ENCODE assay signal across 18 mouse cellular contexts in genomic region chr8:114982762-114983161, GRCm38 (mm10).
DNase-seq lines count a peak whose midpoint lies in the region; ATAC-seq and TF ChIP-seq lines count a peak whose summit lies in the region.
"Had no signal": no experiment of that assay in that cellular context is flagged by ENCODE, and none has a peak within 500 bp of the region (broad histone marks: within the 10 kb centered on the region; RNA-seq: fewer than 3 reads in every experiment).

No protein-coding gene starts in this region.

- TF ChIP-seq POLR2A in kidney, adult 2 months (IDR thresholded peaks at IDR 0.05; ENCODE audit: low read depth, low read length), result no peak
- no peak for TF ChIP-seq POLR2A in brain, embryonic 14.5 days (IDR thresholded peaks at IDR 0.05; ENCODE audit: borderline replicate concordance, extremely low read depth, insufficient read depth, insufficient read length, poor library complexity, severe bottlenecking)

- intact Hi-C loops in heart, postnatal 36 days (cut with DNase I), result no loop called here

- peak; percentile 35 to 41 for DNase-seq in cerebellum, postnatal 14 days
- no peak for DNase-seq in cerebellum, postnatal 4 days (ENCODE audit: low spot score in 2 of 2)
- peak; percentile 38 to 50 for DNase-seq in heart, adult 18-20 months
- no peak for DNase-seq in heart, postnatal 36 days
- DNase-seq in kidney, adult 2 months, result peak; percentile 61
- peak; percentile 42 for DNase-seq in brain, embryonic 14.5 days (ENCODE audit: low read depth)
- DNase-seq: adrenal gland, postnatal 14 days; cerebellum, adult 18-20 months; gastrocnemius, postnatal 10 days had no signal

- H3K9ac ChIP-seq in kidney, embryonic 16.5 days (replicated peaks; ENCODE audit: low read length), result no peak overlapping the region
- H3K9ac ChIP-seq: embryonic facial prominence, embryonic 13.5 days; forebrain, embryonic 12.5 days; heart, embryonic 13.5 days; hindbrain, embryonic 15.5 days had no signal

- H3K36me3 ChIP-seq in kidney, adult 2 months (ENCODE audit: control insufficient read depth, insufficient read depth, low read length), result no peaks in the 10 kb centered on the region
- H3K36me3 ChIP-seq in kidney, embryonic 16.5 days (ENCODE audit: insufficient read depth, low read length), result no peaks in the 10 kb centered on the region
- H3K36me3 ChIP-seq: embryonic facial prominence, embryonic 13.5 days; forebrain, embryonic 12.5 days; heart, embryonic 13.5 days; hindbrain, embryonic 15.5 days had no signal

- WGBS in kidney, adult 2 months, result 69% methylated on average over 11 of the region's 11 CpGs
- 89% methylated on average over 11 of the region's 11 CpGs for WGBS in kidney, embryonic 16.5 days

- no peaks in the 10 kb centered on the region for H3K27me3 ChIP-seq in kidney, adult 2 months (replicated peaks; ENCODE audit: control insufficient read depth, insufficient read depth, low read length)
- H3K27me3 ChIP-seq in kidney, embryonic 16.5 days (ENCODE audit: insufficient read depth, low read length), result no peaks in the 10 kb centered on the region
- H3K27me3 ChIP-seq: CH12.LX; forebrain, embryonic 12.5 days; heart, embryonic 13.5 days; hindbrain, embryonic 15.5 days; Patski had no signal

- no peak for TF ChIP-seq CTCF in kidney, adult 2 months (conservative IDR thresholded peaks at IDR 0.05; ENCODE audit: insufficient read depth, insufficient read length, low read depth, low read length)
- no peak for TF ChIP-seq CTCF in brain, embryonic 14.5 days (IDR thresholded peaks at IDR 0.05; ENCODE audit: borderline replicate concordance, extremely low read depth, insufficient read depth, insufficient read length)

- no peak overlapping the region for H3K4me2 ChIP-seq in kidney, embryonic 16.5 days (replicated peaks; ENCODE audit: low read depth, low read length)
- H3K4me2 ChIP-seq: embryonic facial prominence, embryonic 13.5 days; forebrain, embryonic 12.5 days; heart, embryonic 13.5 days; hindbrain, embryonic 15.5 days had no signal

- no peak overlapping the region for H3K27ac ChIP-seq in kidney, adult 2 months (ENCODE audit: insufficient read depth, low read depth, low read length)
- H3K27ac ChIP-seq in kidney, embryonic 16.5 days (ENCODE audit: low read length), result no peak overlapping the region
- H3K27ac ChIP-seq: embryonic facial prominence, embryonic 13.5 days; forebrain, embryonic 12.5 days; heart, embryonic 13.5 days; hindbrain, embryonic 15.5 days had no signal

- H3K9me3 ChIP-seq in kidney, embryonic 16.5 days (ENCODE audit: low read length), result peaks cover 6% of the 10 kb centered on the region; the same call in 1 of the 2 replicates
- H3K9me3 ChIP-seq: forebrain, embryonic 12.5 days; hindbrain, embryonic 15.5 days had no signal

- H3K4me3 ChIP-seq in kidney, adult 2 months (ENCODE audit: insufficient read depth, low read depth, low read length), result no peak overlapping the region
- H3K4me3 ChIP-seq in kidney, embryonic 16.5 days (ENCODE audit: low read length), result no peak overlapping the region
- H3K4me3 ChIP-seq: embryonic facial prominence, embryonic 13.5 days; forebrain, embryonic 12.5 days; heart, embryonic 13.5 days; hindbrain, embryonic 15.5 days had no signal

- peaks cover 8% of the 10 kb centered on the region for H3K4me1 ChIP-seq in kidney, adult 2 months (ENCODE audit: control insufficient read depth, insufficient read depth, low read length)
- no peaks in the 10 kb centered on the region for H3K4me1 ChIP-seq in kidney, embryonic 16.5 days (ENCODE audit: insufficient read depth, low read length)
- H3K4me1 ChIP-seq: forebrain, embryonic 12.5 days; hindbrain, embryonic 15.5 days had no signal

- ATAC-seq in kidney, embryonic 16.5 days (ENCODE audit: low FRiP score, low TSS enrichment), result no peak
- ATAC-seq: activated CD4-positive, CD25-positive, alpha-beta regulatory T cell, adult 4 months; intestine, embryonic 16.5 days; Patski had no signal

Comparison
In these comparisons a context has a peak if more than half of its experiments do, and no peak if none do; other contexts are left out.
1. DNase-seq: peak in cerebellum, postnatal 14 days (2 of 2), heart, adult 18-20 months (2 of 2), kidney, adult 2 months (single experiment) and brain, embryonic 14.5 days (single experiment); none in cerebellum, postnatal 4 days (0 of 2) and heart, postnatal 36 days (0 of 2).